Mouse (Mus musculus) spleen, postnatal 10 days (tissue): ENCODE data around the gene Aldob.
A peak's percentile ranks its signal among the peaks of the same experiment; 100 is the strongest.

Experiments
- DNase-seq, 2 experiments: peaks; one replicate each; pipeline ENCODE4 v3.0.0; 2021 to 2022; ENCODE audit warnings: low spot score in 2 of 2

The Aldob gene

GRCm38 (mm10) chr4:49549383-49549782, at the start of gene Aldob:
Aldob (minus strand) TSS chr4:49549546.
- no peak for DNase-seq

GRCm38 (mm10) chr4:49597183-49598100, 48.1 kb upstream of the Aldob start, which contains the start of gene Tmem246:
Tmem246 (minus strand) TSS chr4:49597876.
- peak; percentile 68 to 73 for DNase-seq

- DNase-seq = no peak
Measured at GRCm38 (mm10) chr4:49596846-49597182, 47.5 kb upstream of the Aldob start.

GRCm38 (mm10) chr4:49590152-49590551, 40.8 kb upstream of the Aldob start:
- no peak for DNase-seq

- no peak for DNase-seq
Measured at GRCm38 (mm10) chr4:49586811-49587210, 37.5 kb upstream of the Aldob start.

GRCm38 (mm10) chr4:49585524-49586101, 36.3 kb upstream of the Aldob start:
- no peak for DNase-seq

- no peak for DNase-seq
Measured at GRCm38 (mm10) chr4:49583965-49584831, 34.9 kb upstream of the Aldob start.

GRCm38 (mm10) chr4:49581256-49581655, 31.9 kb upstream of the Aldob start:
- no peak for DNase-seq

GRCm38 (mm10) chr4:49572194-49572593, 22.8 kb upstream of the Aldob start:
- no peak for DNase-seq

GRCm38 (mm10) chr4:49567613-49568012, 18.3 kb upstream of the Aldob start:
- DNase-seq = peak; percentile 24 to 58

GRCm38 (mm10) chr4:49559915-49560772, 10.8 kb upstream of the Aldob start:
- no peak for DNase-seq

- DNase-seq = no peak
Measured at GRCm38 (mm10) chr4:49558181-49558580, 8.8 kb upstream of the Aldob start.

- no peak for DNase-seq
Measured at GRCm38 (mm10) chr4:49557375-49557774, 8.0 kb upstream of the Aldob start.

- DNase-seq = no peak
Measured at GRCm38 (mm10) chr4:49553380-49553779, 4.0 kb upstream of the Aldob start.

GRCm38 (mm10) chr4:49547544-49548219, 1.7 kb downstream of the Aldob start:
- no peak for DNase-seq

- DNase-seq = no peak
Measured at GRCm38 (mm10) chr4:49546873-49547543, 2.3 kb downstream of the Aldob start.

GRCm38 (mm10) chr4:49546026-49546425, 3.3 kb downstream of the Aldob start:
- no peak for DNase-seq

GRCm38 (mm10) chr4:49540966-49541365, 8.4 kb downstream of the Aldob start:
- DNase-seq = no peak

GRCm38 (mm10) chr4:49539665-49540064, 9.7 kb downstream of the Aldob start:
- no peak for DNase-seq

GRCm38 (mm10) chr4:49536671-49537070, 12.7 kb downstream of the Aldob start:
- no peak for DNase-seq
